Mouse (Mus musculus): Measurements from ENCODE around the gene Olfr957.

Gene Olfr957

DNA sequence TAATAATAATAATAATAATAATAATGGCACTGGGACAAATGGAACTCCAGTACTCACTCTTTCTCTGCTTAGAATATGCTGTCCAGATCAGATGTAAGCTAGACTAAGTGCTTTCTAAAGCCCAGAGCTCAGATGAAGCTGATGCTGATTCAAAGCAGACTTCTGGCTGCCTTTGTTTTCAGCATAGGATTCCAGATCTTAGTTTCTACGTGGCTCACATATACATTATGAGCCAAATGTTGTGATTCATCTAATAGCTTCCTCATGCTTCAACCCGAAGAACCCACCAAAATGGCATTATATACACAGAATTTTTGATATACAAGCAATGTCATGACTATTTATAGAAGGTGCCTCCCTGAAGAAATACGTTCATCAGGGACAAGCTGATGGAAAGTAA lies at the start of gene Olfr957:
Olfr957 (minus strand) TSS at position 279 of the 400 bp plus-strand sequence.
- DNase-seq (ENCODE audit: low spot score in 2 of 2), result no peak

DNA sequence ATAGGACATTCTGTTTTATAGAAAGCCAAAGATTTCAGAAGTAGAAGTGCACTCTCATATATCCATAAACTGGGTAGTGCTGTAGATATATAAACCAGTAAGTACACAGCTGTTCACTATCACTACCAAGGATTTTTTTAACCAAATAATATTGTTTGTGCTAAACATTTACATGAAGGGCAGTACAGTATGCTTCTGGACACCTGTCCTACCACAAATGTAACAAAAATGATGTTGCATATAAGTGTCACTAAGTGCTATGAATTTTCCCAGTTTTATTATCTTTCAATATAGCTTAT lies 42.7 kb upstream of the Olfr957 start:
- no peak for DNase-seq (ENCODE audit: low spot score in 2 of 2)

DNA sequence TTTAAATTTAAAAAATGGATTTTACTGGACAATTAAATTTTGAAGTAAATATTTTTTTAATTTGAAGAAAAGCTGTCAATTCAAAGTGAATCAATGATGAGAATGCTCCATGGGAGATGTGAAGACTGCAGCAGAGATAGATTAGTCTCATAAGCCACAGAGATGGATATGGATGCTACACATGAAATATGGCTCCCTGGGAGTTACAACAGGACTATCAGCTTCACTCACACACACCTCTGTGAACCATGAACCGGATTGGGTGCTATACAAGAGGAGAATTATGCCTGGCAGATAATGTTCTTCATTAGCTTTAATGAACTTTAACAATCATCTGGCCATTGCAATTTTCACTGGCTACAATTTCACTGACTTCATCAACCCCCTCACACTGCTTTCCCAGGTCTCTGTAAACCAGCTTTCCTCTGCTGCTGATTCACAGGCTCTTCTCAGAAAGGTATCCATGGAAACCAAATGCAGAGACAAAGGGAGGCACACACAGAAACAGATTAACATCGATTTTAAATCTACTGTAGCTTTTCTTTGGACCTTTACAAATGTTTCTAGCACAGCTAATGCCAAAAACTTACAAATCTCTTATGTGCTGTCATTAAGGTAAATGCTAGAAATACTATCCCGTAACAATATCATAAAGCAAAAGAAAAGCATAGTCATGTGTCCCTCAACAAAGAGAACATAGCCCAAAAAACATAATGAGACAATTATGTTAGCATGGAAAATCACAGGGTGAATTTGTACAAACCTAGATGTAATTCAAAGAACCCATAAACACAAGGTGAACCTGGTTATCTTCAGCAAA lies 42.1 kb upstream of the Olfr957 start:
- DNase-seq (ENCODE audit: low spot score in 2 of 2), result no peak

DNA sequence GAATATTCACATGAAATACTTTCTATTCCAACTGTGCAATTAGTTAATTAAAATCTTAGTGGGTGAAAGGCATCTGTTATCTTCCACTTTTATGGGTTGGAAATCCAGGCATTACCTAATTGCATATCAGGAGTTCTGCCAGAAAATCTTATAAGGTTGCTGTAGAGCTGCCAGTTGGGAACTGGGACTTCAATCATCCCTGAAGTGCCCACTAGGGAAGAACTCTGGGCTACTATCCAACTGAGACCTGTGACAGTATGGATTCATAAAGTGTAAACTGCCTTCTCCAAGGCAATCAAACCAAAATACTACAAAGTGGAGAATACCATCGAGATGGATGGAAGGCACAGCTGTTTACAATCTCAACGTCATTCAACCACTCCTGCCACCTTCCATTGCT lies 38.3 kb upstream of the Olfr957 start, which contains the start of gene Olfr958:
Olfr958 (minus strand) TSS at position 109 of the 400 bp plus-strand sequence.
- DNase-seq (ENCODE audit: low spot score in 2 of 2), result no peak

DNA sequence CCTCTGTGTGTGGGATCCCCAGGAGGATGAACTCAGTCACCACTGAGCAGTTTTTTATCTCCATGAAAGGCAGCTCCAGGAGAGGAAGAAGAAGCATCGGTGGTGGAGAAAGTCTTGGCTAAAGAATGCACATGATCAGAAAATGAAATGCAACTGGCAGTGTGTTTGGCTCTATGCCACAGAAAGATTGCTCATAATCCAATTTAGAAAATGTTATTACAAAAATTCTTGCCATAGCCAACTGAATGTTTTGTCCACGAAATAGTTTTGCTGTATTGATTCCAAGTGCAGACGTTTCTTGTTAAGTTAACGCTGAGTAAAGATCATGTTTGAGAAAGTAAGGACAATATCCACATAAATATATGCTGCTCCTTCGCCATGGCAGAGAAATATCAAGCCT lies 35.2 kb upstream of the Olfr957 start:
- DNase-seq (ENCODE audit: low spot score in 2 of 2), result no peak

DNA sequence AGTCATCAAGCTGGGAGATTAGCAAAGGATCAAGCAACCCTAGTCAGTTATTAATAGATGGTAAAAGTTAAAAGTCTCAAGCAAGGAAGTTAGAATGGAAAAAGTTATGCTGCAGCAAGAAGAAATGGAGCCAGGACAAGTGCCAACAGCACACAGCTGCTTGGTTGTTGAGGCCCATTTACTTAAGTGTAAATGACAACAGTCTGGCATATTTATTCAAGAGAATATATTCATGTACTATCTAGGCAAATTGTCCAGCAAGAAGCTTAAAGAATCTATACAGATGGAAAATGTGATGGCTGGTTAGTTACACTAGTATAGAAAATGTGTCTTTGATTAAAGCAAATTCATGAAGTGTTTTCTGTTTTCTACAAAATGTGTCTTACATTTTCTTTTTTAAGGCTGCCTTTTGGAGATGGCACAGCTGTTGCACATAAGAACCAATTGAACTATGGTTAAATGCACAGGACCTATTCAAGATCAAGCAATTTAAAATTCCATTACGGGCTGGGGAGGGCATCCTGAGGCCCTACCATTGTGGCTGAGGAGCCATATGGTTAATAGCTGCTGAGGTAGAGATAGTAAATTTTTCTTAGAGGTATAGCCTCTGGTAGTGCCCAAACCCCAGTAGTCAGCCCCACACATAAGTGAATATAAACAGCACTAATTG lies 8.1 kb upstream of the Olfr957 start:
- no peak for DNase-seq (ENCODE audit: low spot score in 2 of 2)

DNA sequence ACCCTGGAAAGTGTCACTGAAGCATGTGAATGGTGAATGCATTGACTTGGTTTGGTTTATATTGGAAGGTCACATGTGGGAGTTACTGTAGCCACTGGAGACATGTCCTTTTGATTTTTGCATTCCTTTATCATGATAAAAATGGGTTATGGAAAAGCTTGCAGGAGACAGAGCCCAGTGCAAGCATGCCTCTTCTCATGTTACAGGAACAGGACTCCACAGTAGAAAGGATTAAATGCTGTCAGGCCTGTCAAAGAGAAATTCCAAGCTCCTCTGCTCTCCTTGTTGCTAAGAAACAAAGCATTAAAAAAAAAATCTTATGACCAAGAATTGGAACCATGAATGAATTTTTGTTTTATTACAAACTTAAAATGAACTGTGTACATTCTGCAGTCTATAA lies 3.0 kb upstream of the Olfr957 start:
- no peak for DNase-seq (ENCODE audit: low spot score in 2 of 2)

DNA sequence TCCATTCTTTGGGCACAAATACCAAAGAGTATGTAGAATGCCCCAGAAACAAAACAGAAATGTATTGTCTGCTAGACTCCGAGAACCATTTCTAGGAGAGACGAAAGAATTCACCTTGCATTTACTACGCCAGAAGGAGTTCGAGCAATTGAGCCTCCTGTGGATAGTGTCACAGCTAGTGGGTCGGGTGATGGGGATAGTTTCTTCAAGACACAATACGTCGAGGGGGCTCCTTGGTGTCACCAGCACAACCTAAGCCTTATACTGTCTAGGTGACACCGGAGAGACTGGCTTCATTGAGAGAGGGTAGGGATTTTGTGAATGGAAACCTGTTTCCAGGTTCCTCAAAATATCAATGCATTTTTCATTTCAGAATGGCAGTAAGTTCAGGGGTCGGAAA lies 6.2 kb downstream of the Olfr957 start:
- no peak for DNase-seq (ENCODE audit: low spot score in 2 of 2)

DNA sequence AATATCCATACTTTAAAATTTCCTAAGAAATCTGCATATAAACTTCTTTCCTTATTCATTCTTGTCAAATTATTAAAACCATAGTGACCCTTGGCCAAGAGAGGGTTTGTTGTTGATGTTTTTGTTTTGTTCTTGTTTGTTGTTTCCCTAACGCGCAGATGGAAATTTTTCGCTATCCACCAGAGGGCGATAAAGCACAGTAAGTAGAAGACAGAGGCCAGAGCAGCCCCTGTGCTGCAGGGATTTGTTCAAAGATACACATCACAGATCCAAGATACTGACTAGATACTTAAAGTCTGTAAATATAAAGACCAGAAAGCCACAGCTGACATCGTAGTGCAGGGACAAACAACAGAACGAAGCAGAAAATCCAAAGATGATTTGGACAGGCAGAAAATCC lies 6.6 kb downstream of the Olfr957 start:
- peak in 1 of 2 experiments; percentile 61 for DNase-seq (ENCODE audit: low spot score in 2 of 2)

DNA sequence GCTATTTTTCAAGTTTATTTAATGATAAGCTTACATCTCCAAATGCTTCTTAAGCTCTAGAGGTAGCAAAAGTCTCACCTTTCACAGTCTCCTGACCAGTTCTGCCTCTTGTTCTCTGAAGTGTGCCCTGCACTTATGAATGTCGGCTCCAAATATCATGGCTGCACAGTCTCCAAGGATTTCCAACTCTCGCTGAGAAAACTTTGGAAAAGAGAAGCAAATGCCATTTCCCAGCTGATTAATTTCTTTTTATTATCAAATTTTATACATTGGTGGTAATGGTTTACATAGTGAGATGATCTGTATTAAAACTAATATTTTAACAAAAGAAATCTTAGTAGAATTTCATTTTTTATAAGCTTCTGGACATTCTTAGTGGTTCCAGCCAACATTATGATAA lies 21.7 kb downstream of the Olfr957 start, which contains the start of gene Olfr44:
Olfr44 (minus strand) TSS at position 101 of the 400 bp plus-strand sequence.
- no peak for DNase-seq (ENCODE audit: low spot score in 2 of 2)

DNA sequence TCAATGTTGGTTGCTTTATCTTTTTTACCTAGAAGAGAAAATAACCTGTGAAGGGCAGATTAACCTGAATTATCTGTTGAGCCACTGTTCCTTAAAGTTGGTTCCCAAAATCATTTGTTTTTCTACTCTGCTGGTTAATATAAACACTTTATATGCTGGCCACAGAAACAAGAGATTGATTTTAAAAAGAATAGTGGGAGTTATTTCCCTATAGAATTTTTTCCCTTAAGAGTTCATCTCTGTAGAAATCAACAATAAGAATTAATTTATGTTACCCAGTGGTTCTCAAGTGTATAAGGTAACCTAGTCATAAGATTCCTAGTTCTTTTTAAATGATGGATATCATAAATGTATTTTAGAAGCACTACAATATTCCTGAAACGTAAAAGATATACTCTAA lies 43.8 kb downstream of the Olfr957 start, which contains the start of gene Olfr955:
Olfr955 (minus strand) TSS at position 101 of the 400 bp plus-strand sequence.
- DNase-seq (ENCODE audit: low spot score in 2 of 2), result no peak
